Mouse (Mus musculus) heart, embryonic 14.5 days (tissue): ENCODE results near the gene Dhx30. TPM values are rescaled to one million over a fixed set of nuclear protein-coding genes. Genes with fewer than 3 reads are reported as not detected.
"Not testable (repeated sequence)": the region's sequence is repeated elsewhere in the genome, so short reads cannot be mapped to it uniquely, and the experiment has no call there.

Experiments
- ATAC-seq: fragments of 200-750 bp; cut with Nextera tagmentation; 2 replicates; pipeline ENCODE4 v1.8.0; 2017; ENCODE audit warnings: low read depth, moderate TSS enrichment; ENCODE audit not compliant: insufficient number of reproducible peaks, insufficient read depth, low FRiP score
- H3K27ac ChIP-seq, 2 experiments: fragments of 200-500 bp in 1 of 2; fragments of 300-500 bp in 1 of 2; sonication (generic) in 1 of 2; replicated peaks in 1 of 2; 2 replicates each; pipeline ENCODE4 v1.5.1; 2012 to 2014; ENCODE audit warnings: low read depth in 2 of 2, low read length in 2 of 2, control low read depth in 1 of 2, mild to moderate bottlenecking in 1 of 2, mixed read lengths in 1 of 2; ENCODE audit not compliant: control insufficient read depth in 1 of 2, insufficient read depth in 1 of 2
- H3K27me3 ChIP-seq: fragments of 300-500 bp; sonication (generic); 2 replicates; pipeline ENCODE4 v1.6.1; 2014; ENCODE audit warnings: mild to moderate bottlenecking, low read length, control low read depth; ENCODE audit not compliant: control insufficient read depth, insufficient read depth
- H3K36me3 ChIP-seq: fragments of 300-500 bp; sonication (generic); 2 replicates; pipeline ENCODE4 v1.6.1; 2014; ENCODE audit warnings: mild to moderate bottlenecking, control low read depth, low read length, mixed read lengths; ENCODE audit not compliant: control insufficient read depth, insufficient read depth
- H3K4me1 ChIP-seq, 2 experiments: fragments of 200-500 bp in 1 of 2; fragments of 300-500 bp in 1 of 2; sonication (generic) in 1 of 2; 2 replicates each; pipeline ENCODE4 v1.6.1; 2012 to 2014; ENCODE audit warnings: low read length in 2 of 2, control low read depth in 1 of 2, mixed read lengths in 1 of 2; ENCODE audit not compliant: control insufficient read depth in 2 of 2, insufficient read depth in 2 of 2
- H3K4me2 ChIP-seq: fragments of 300-500 bp; sonication (generic); 2 replicates; pipeline ENCODE4 v1.6.1; 2014; ENCODE audit warnings: mild to moderate bottlenecking, low read length
- H3K4me3 ChIP-seq, 2 experiments: fragments of 200-500 bp in 1 of 2; fragments of 300-500 bp in 1 of 2; sonication (generic) in 1 of 2; 2 replicates each; pipeline ENCODE4 v1.5.1; 2012 to 2014; ENCODE audit warnings: low read length in 2 of 2, mild to moderate bottlenecking in 2 of 2, control low read depth in 1 of 2, low read depth in 1 of 2, moderate library complexity in 1 of 2; ENCODE audit not compliant: control insufficient read depth in 1 of 2, insufficient read depth in 1 of 2
- H3K9ac ChIP-seq: fragments of 300-500 bp; sonication (generic); 2 replicates; pipeline ENCODE4 v1.6.1; 2014; ENCODE audit warnings: mild to moderate bottlenecking, low read length
- H3K9me3 ChIP-seq: fragments of 300-500 bp; sonication (generic); 2 replicates; pipeline ENCODE4 v1.6.1; 2016; ENCODE audit warnings: low read length, control low read depth; ENCODE audit not compliant: control insufficient read depth
- WGBS: fragments of 180-500 bp; shearing (Covaris S2); extraction: QIAGEN DNeasy Blood & Tissue Kit; methylation state at CpG from one replicate; pipeline ENCODE4 v1.1.7; 2014; 5-methylcytosine and 5-hydroxymethylcytosine counted together
- polyA plus RNA-seq: library from polyadenylated mRNA; unstranded; fragments of >200 nt; fragmentation: Nextera tagmentation; extraction: Ambion mirVana; gene quantifications from 2 replicates; pipeline ENCODE4 v1.2.1, GENCODE M21; 2014

Dhx30 gene
- 89.5 and 94.5 TPM in 2 replicates for polyA plus RNA-seq

- Histone ChIP-seq H3K27ac (peak within 1 kb of the TSS; percentile 95 to 96), H3K9ac (peak within 1 kb of the TSS; percentile 94), H3K4me2 (peak within 1 kb of the TSS; percentile 85), H3K4me1 (peaks cover 2 to 14% of the 10 kb centered on the region in 2 experiments), H3K36me3 (peaks cover 27% of the 10 kb centered on the region), H3K27me3 (no peaks in the 10 kb centered on the region), H3K9me3 (no peaks in the 10 kb centered on the region), H3K4me3 (peak within 1 kb of the TSS; percentile 90)
- ATAC-seq = peak; percentile 13; the same call in 1 of the 2 replicates
- WGBS = under 1% methylated on average over 14 of the region's 17 CpGs
These were observed at the start of gene Dhx30 for GRCm38 (mm10) chr9:110117779-110118139. TSS of gene Dhx30 (minus strand) at chr9:110117830.

- no peak for ATAC-seq
- Histone ChIP-seq H3K27me3 (no peaks in the 10 kb centered on the region), H3K4me2 (no peak overlapping the region), H3K9me3 (no peaks in the 10 kb centered on the region), H3K4me1 (no peaks in the 10 kb centered on the region), H3K36me3 (peaks cover 59% of the 10 kb centered on the region), H3K4me3 (no peak overlapping the region), H3K27ac (no peak overlapping the region), H3K9ac (no peak overlapping the region)
- 70% methylated on average over 2 of the region's 2 CpGs for WGBS
These were observed 45.4 kb upstream of the Dhx30 start for GRCm38 (mm10) chr9:110163071-110163470.

GRCm38 (mm10) chr9:110162441-110162840 lies 44.8 kb upstream of the Dhx30 start:
- Histone ChIP-seq H3K9me3 (no peaks in the 10 kb centered on the region), H3K9ac (no peak overlapping the region), H3K4me1 (no peaks in the 10 kb centered on the region), H3K36me3 (peaks cover 59% of the 10 kb centered on the region), H3K27me3 (no peaks in the 10 kb centered on the region), H3K27ac (no peak overlapping the region), H3K4me3 (no peak overlapping the region), H3K4me2 (no peak overlapping the region)
- no peak for ATAC-seq
- WGBS = 91% methylated on average over 5 of the region's 5 CpGs

- ATAC-seq, H3K27ac ChIP-seq, H3K4me3 ChIP-seq, H3K27me3 ChIP-seq, H3K4me2 ChIP-seq, H3K9ac ChIP-seq, H3K9me3 ChIP-seq, H3K4me1 ChIP-seq: not testable (repeated sequence)
- WGBS = 95% methylated on average over 2 of the region's 2 CpGs
- peaks cover 56% of the 10 kb centered on the region for H3K36me3 ChIP-seq
These were observed 42.9 kb upstream of the Dhx30 start for GRCm38 (mm10) chr9:110160486-110160885.

- H3K4me2 ChIP-seq = no peak overlapping the region
- no peak overlapping the region for H3K4me3 ChIP-seq
- H3K9ac ChIP-seq = no peak overlapping the region
- peaks cover 55% of the 10 kb centered on the region for H3K36me3 ChIP-seq
- H3K4me1 ChIP-seq = no peaks in the 10 kb centered on the region
- no peak for ATAC-seq
- H3K27me3 ChIP-seq = no peaks in the 10 kb centered on the region
- H3K9me3 ChIP-seq = no peaks in the 10 kb centered on the region
- 93% methylated on average over 1 of the region's 1 CpGs for WGBS
- H3K27ac ChIP-seq = no peak overlapping the region
These were observed 41.4 kb upstream of the Dhx30 start for GRCm38 (mm10) chr9:110159036-110159435.

GRCm38 (mm10) chr9:110148598-110148997 lies 31.0 kb upstream of the Dhx30 start:
- no peaks in the 10 kb centered on the region for H3K4me1 ChIP-seq
- H3K9ac ChIP-seq = no peak overlapping the region
- H3K9me3 ChIP-seq = no peaks in the 10 kb centered on the region
- H3K4me3 ChIP-seq = no peak overlapping the region
- WGBS = 63% methylated on average over 2 of the region's 2 CpGs
- no peak for ATAC-seq
- no peak overlapping the region for H3K27ac ChIP-seq
- H3K27me3 ChIP-seq = no peaks in the 10 kb centered on the region
- peaks cover 70% of the 10 kb centered on the region for H3K36me3 ChIP-seq
- no peak overlapping the region for H3K4me2 ChIP-seq

- 98% methylated on average over 1 of the region's 1 CpGs for WGBS
- Histone ChIP-seq H3K4me2 (no peak overlapping the region), H3K4me3 (no peak overlapping the region), H3K27me3 (no peaks in the 10 kb centered on the region), H3K27ac (no peak overlapping the region), H3K9me3 (no peaks in the 10 kb centered on the region), H3K9ac (no peak overlapping the region), H3K4me1 (no peaks in the 10 kb centered on the region), H3K36me3 (peaks cover 62% of the 10 kb centered on the region)
- ATAC-seq = no peak
These were observed 24.5 kb upstream of the Dhx30 start for GRCm38 (mm10) chr9:110142097-110142496.

- H3K27ac ChIP-seq = no peak overlapping the region
- WGBS = 62% methylated on average over 4 of the region's 4 CpGs
These were observed 21.5 kb upstream of the Dhx30 start for GRCm38 (mm10) chr9:110139119-110139518.

More at GRCm38 (mm10) chr9:110139119-110139518, 21.5 kb upstream of the Dhx30 start:
- H3K27me3 ChIP-seq = no peaks in the 10 kb centered on the region
- H3K4me3 ChIP-seq = no peak overlapping the region
- H3K4me2 ChIP-seq = no peak overlapping the region
- H3K9me3 ChIP-seq = no peaks in the 10 kb centered on the region
- peaks cover 0 to 2% of the 10 kb centered on the region in 2 experiments; a peak in 2 of 4 replicates for H3K4me1 ChIP-seq
- H3K9ac ChIP-seq = no peak overlapping the region
- H3K36me3 ChIP-seq = peaks cover 67% of the 10 kb centered on the region
- no peak for ATAC-seq
